Mouse (Mus musculus): ENCODE measurements around the gene Fstl3.

The Fstl3 gene

GRCm38 (mm10) chr10:79788386-79789158 lies 11.5 kb downstream of the Fstl3 start:
- peak; percentile 74 for DNase-seq (ENCODE audit: low spot score)

GRCm38 (mm10) chr10:79789581-79789980 lies 12.5 kb downstream of the Fstl3 start:
- DNase-seq (ENCODE audit: low spot score) = no peak

- no peak for DNase-seq (ENCODE audit: low spot score)
These were observed 13.8 kb downstream of the Fstl3 start, which contains the start of gene Prss57 for GRCm38 (mm10) chr10:79790861-79791260. Gene Prss57 (minus strand): TSS chr10:79790961.

GRCm38 (mm10) chr10:79792339-79793040 lies 15.4 kb downstream of the Fstl3 start:
- no peak for DNase-seq (ENCODE audit: low spot score)

GRCm38 (mm10) chr10:79793051-79793737 lies 16.1 kb downstream of the Fstl3 start, which contains the start of gene Palm:
Gene Palm (plus strand): TSS chr10:79793572.
- peak; percentile 82 for DNase-seq (ENCODE audit: low spot score)

GRCm38 (mm10) chr10:79793738-79794490 lies 16.8 kb downstream of the Fstl3 start:
- no peak for DNase-seq (ENCODE audit: low spot score)

- peak; percentile 59 for DNase-seq (ENCODE audit: low spot score)
These were observed 17.4 kb downstream of the Fstl3 start for GRCm38 (mm10) chr10:79794491-79794931.

GRCm38 (mm10) chr10:79795905-79796304 lies 18.8 kb downstream of the Fstl3 start:
- DNase-seq (ENCODE audit: low spot score) = no peak

DNA sequence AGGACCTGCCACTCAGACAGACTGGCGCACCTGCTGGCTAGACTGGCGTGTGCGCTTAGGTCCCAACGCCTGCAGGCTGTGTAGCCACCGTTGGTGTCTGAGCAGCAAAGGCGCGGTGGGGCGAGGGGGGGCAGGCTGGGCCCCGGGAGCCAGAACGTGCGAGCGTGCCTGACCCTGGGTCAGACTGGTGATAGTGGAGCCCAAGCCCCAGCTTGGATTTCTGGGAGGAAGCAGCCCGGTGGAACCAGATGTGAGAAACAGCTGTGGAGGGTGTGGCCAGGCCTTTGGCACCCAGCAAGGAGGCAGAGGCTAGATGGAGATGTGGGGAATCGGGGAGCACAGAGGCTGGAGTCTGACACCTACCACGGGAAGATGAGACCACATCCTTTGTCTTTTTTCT lies 20.3 kb downstream of the Fstl3 start:
- no peak for DNase-seq (ENCODE audit: low spot score)

- DNase-seq (ENCODE audit: low spot score) = no peak
These were observed 21.3 kb downstream of the Fstl3 start for GRCm38 (mm10) chr10:79798289-79798928.

DNA sequence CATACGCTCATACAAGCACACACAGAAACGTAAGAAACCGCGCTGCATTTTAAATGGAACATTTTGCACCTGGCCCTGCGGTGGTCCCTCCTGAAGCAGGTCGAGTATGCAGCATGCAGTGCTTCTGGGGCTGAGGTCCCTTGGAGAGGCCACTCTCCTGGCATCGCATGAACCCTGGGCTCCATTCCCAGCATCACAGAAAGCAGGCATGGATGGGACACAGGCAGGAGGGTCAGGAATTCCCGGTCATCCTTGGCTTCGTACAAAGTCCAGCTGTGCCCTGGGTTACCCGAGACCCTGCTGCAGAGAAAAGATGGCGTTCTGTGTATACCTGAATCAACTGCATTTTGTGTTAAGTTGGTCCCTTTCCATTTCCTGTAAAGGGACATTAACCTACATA lies 23.4 kb downstream of the Fstl3 start:
- DNase-seq (ENCODE audit: low spot score) = no peak

- DNase-seq (ENCODE audit: low spot score) = no peak
These were observed 24.8 kb downstream of the Fstl3 start for GRCm38 (mm10) chr10:79801837-79802236.

DNA sequence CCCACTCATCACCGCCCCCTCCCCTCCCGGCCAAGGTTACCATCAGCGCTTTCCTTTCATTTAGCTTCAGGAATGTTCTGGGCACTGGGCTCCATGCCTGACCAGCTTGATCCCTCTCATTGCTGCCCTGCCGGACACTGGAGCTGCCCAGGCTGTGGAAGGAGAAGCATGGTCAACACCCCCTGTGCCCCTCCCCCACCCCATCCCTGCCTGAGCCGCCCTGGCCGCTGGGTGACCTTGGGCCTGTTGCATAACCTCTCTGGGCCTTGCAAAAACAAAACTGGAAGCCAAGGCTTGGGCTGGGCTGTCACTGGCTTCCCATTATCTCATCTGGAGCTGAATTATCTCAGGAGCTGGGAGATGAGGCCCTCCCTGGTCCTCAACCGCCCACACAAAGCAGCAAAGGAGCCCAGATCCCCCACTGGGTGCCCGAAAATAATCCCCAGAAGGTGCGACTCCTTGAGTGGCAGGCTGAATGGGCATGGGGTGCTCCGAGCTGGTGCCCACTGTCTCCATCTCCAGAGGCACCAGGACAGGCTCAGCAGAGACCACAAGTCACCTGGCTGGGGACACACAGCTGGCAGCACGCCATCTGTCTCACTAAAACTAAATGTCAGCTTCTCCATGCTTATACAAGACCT lies 25.4 kb downstream of the Fstl3 start:
- no peak for DNase-seq (ENCODE audit: low spot score)

- DNase-seq (ENCODE audit: low spot score) = no peak
These were observed 26.7 kb downstream of the Fstl3 start for GRCm38 (mm10) chr10:79803716-79804323.

GRCm38 (mm10) chr10:79805636-79806035 lies 28.6 kb downstream of the Fstl3 start:
- DNase-seq (ENCODE audit: low spot score) = no peak

- DNase-seq (ENCODE audit: low spot score) = no peak
These were observed 29.3 kb downstream of the Fstl3 start for GRCm38 (mm10) chr10:79806331-79806730.

DNA sequence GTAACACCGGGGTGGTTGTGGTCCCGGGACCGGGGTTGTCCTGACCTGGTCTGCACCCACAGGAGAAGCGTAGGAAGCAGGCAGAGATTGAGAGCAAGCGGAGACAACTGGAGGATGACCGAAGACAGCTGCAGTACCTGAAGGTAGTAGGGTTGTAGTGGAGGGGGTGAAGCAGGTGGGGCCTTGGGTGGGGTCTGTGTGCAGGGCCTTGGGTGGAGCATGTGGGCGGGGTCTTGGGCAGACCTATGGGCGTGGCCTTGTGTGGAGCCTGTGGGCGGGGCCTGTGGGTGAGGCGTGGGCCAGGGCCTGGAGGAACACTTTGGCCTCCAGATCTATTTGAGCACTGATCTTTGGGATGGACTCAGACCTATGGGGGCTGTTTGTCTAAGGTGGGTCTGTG lies 29.9 kb downstream of the Fstl3 start:
- no peak for DNase-seq (ENCODE audit: low spot score)

DNA sequence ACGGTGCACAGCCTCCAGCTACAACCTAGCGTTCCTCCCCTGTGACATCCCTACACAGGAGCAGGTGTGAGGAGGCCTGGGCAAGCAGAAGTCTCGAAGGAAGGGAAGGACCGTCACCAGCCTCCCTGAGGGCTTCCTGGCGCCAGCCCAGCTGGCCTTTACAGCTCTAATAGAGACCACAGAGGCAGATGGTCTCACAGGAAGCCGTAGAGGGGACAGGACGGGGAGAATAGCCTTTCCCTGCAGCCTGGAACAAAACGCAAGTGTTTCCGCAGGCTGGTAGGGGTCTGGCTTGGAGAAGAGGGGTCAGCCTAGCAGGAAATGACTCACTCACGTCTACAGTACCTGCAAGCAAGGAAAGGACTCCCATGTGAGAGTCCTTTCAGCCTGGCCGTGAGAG lies 30.8 kb downstream of the Fstl3 start:
- no peak for DNase-seq (ENCODE audit: low spot score)

GRCm38 (mm10) chr10:79808728-79809127 lies 31.7 kb downstream of the Fstl3 start:
- no peak for DNase-seq (ENCODE audit: low spot score)

Data from urinary bladder, postnatal 25 days (tissue).